Mouse (Mus musculus) spleen, adult 2 months (tissue): ENCODE results near the gene Ficd. TPM values are rescaled to one million over a fixed set of nuclear protein-coding genes. Genes with fewer than 3 reads are reported as not detected.

ENCODE experiments used
- DNase-seq, 2 experiments: peaks; one replicate each; pipeline versions ENCODE4 v3.0.0 to v3.0.0-alpha.2; 2012 to 2021; ENCODE audit warnings: low spot score in 2 of 2, low read depth in 1 of 2
- H3K27ac ChIP-seq: fragments of 200-500 bp; 2 replicates; pipeline ENCODE4 v1.5.1; 2012; ENCODE audit warnings: low read length, inconsistent platforms; ENCODE audit not compliant: insufficient read depth
- H3K27me3 ChIP-seq: fragments of 200-500 bp; 2 replicates; pipeline ENCODE4 v1.6.1; 2012; ENCODE audit warnings: mild to moderate bottlenecking, moderate library complexity, low read length, inconsistent platforms; ENCODE audit not compliant: control insufficient read depth, insufficient read depth
- H3K36me3 ChIP-seq: fragments of 200-500 bp; 2 replicates; pipeline ENCODE4 v1.6.1; 2012; ENCODE audit warnings: mild to moderate bottlenecking, low read length, inconsistent platforms; ENCODE audit not compliant: control insufficient read depth, insufficient read depth
- H3K4me1 ChIP-seq: fragments of 200-500 bp; 2 replicates; pipeline ENCODE4 v1.6.1; 2011; ENCODE audit warnings: inconsistent platforms; ENCODE audit not compliant: control insufficient read depth, insufficient read depth, insufficient read length
- H3K4me3 ChIP-seq: fragments of 200-500 bp; 2 replicates; pipeline ENCODE4 v1.5.1; 2011; ENCODE audit warnings: mild to moderate bottlenecking, inconsistent platforms; ENCODE audit not compliant: insufficient read depth, insufficient read length; ENCODE audit errors: extremely low read depth
- CTCF ChIP-seq: fragments of 200-500 bp; IDR thresholded peaks from 2 replicates; pipeline ENCODE4 v1.5.1; 2011; ENCODE audit warnings: mild to moderate bottlenecking, inconsistent platforms; ENCODE audit not compliant: insufficient read depth, insufficient read length, insufficient replicate concordance; ENCODE audit errors: extremely low read depth
- POLR2A ChIP-seq: fragments of 200-500 bp; IDR thresholded peaks from 2 replicates; pipeline ENCODE4 v1.6.1; 2011; ENCODE audit warnings: low read depth, low read length, inconsistent platforms
- WGBS: fragments of 180-500 bp; shearing (Covaris S2); methylation state at CpG from one replicate; pipeline ENCODE4 v1.1.7; 2018; 5-methylcytosine and 5-hydroxymethylcytosine counted together
- polyA plus RNA-seq: library from polyadenylated mRNA; depleted of rRNA; stranded (reverse); fragments of >200 nt; gene quantifications from 2 replicates; pipeline ENCODE4 v1.2.3, GENCODE M21; 2012; rRNA removed

Ficd gene
- polyA plus RNA-seq = 5.0 and 6.4 TPM in 2 replicates

GRCm38 (mm10) chr5:113735345-113736112 lies at the start of gene Ficd:
Gene Ficd, plus strand, starts transcription at chr5:113735803.
- peak within 1 kb of the TSS; percentile 86 for H3K27ac ChIP-seq
- H3K4me3 ChIP-seq = peak within 1 kb of the TSS; percentile 85
- peaks cover 4% of the 10 kb centered on the region; the same call in 1 of the 2 replicates for H3K4me1 ChIP-seq
- H3K36me3 ChIP-seq = peaks cover 18% of the 10 kb centered on the region
- WGBS = 1% methylated on average over 60 of the region's 71 CpGs
- H3K27me3 ChIP-seq = no peaks in the 10 kb centered on the region
- TF ChIP-seq CTCF (no peak), POLR2A (peak; percentile 41; the same call in 1 of the 2 replicates)
- DNase-seq = peak; percentile 88 to 92

GRCm38 (mm10) chr5:113687514-113687913 lies 48.1 kb upstream of the Ficd start:
- no peak for DNase-seq
- Histone ChIP-seq H3K27ac (no peak overlapping the region), H3K27me3 (no peaks in the 10 kb centered on the region), H3K36me3 (no peaks in the 10 kb centered on the region), H3K4me1 (no peaks in the 10 kb centered on the region), H3K4me3 (no peak overlapping the region)
- TF ChIP-seq POLR2A = no peak
- TF ChIP-seq CTCF = no peak
- WGBS = 85% methylated on average over 5 of the region's 5 CpGs

- WGBS = 82% methylated on average over 15 of the region's 15 CpGs
- no peak for DNase-seq
Observed at GRCm38 (mm10) chr5:113690069-113690548, 45.5 kb upstream of the Ficd start.

GRCm38 (mm10) chr5:113690866-113691265 lies 44.7 kb upstream of the Ficd start:
- Histone ChIP-seq H3K27ac (no peak overlapping the region), H3K4me3 (no peak overlapping the region), H3K36me3 (no peaks in the 10 kb centered on the region), H3K27me3 (no peaks in the 10 kb centered on the region), H3K4me1 (no peaks in the 10 kb centered on the region)
- 81% methylated on average over 2 of the region's 2 CpGs for WGBS
- no peak for DNase-seq
- TF ChIP-seq CTCF (no peak), POLR2A (no peak)

More at GRCm38 (mm10) chr5:113690069-113690548, 45.5 kb upstream of the Ficd start:
- no peak overlapping the region for H3K4me3 ChIP-seq
- H3K27ac ChIP-seq = no peak overlapping the region
- TF ChIP-seq CTCF (no peak), POLR2A (no peak)
- H3K36me3 ChIP-seq = no peaks in the 10 kb centered on the region
- H3K4me1 ChIP-seq = no peaks in the 10 kb centered on the region
- no peaks in the 10 kb centered on the region for H3K27me3 ChIP-seq

- H3K36me3 ChIP-seq = no peaks in the 10 kb centered on the region
- no peak for DNase-seq
- no peak overlapping the region for H3K27ac ChIP-seq
- no peaks in the 10 kb centered on the region for H3K4me1 ChIP-seq
- TF ChIP-seq CTCF = no peak
- no peak for TF ChIP-seq POLR2A
- H3K27me3 ChIP-seq = no peaks in the 10 kb centered on the region
- H3K4me3 ChIP-seq = no peak overlapping the region
- 89% methylated on average over 8 of the region's 8 CpGs for WGBS
Observed at GRCm38 (mm10) chr5:113693196-113693755, 42.3 kb upstream of the Ficd start.

GRCm38 (mm10) chr5:113694000-113694399 lies 41.6 kb upstream of the Ficd start:
- H3K27me3 ChIP-seq = no peaks in the 10 kb centered on the region
- 60% methylated on average over 4 of the region's 4 CpGs for WGBS
- TF ChIP-seq POLR2A (no peak), CTCF (no peak)
- H3K27ac ChIP-seq = no peak overlapping the region
- no peaks in the 10 kb centered on the region for H3K36me3 ChIP-seq
- no peak for DNase-seq
- H3K4me1 ChIP-seq = no peaks in the 10 kb centered on the region
- no peak overlapping the region for H3K4me3 ChIP-seq
